Mouse (Mus musculus): ENCODE results near the gene Cisd2. TPM values are rescaled to one million over a fixed set of nuclear protein-coding genes. Genes with fewer than 3 reads are reported as not detected.

Gene Cisd2
- polyA plus RNA-seq, 1 experiment from 2014 or later: 61.9 TPM

GRCm38 (mm10) chr3:135403856-135404255, 19.9 kb downstream of the Cisd2 start:
- no peak overlapping the region for H3K27ac ChIP-seq (ENCODE audit: low read length)
- no peak overlapping the region for H3K4me2 ChIP-seq (replicated peaks; ENCODE audit: low read depth, low read length)
- H3K36me3 ChIP-seq (ENCODE audit: control insufficient read depth, insufficient read depth, low read length): peaks cover 13% of the 10 kb centered on the region
- no peak overlapping the region for H3K4me3 ChIP-seq (ENCODE audit: low read depth, low read length)
- H3K27me3 ChIP-seq (ENCODE audit: control insufficient read depth, insufficient read depth, low read length): no peaks in the 10 kb centered on the region
- no peaks in the 10 kb centered on the region for H3K4me1 ChIP-seq (ENCODE audit: control insufficient read depth, insufficient read depth, low read length)
- ATAC-seq (ENCODE audit: insufficient number of reproducible peaks, insufficient read depth, low FRiP score, low read depth): no peak
- no peaks in the 10 kb centered on the region for H3K9me3 ChIP-seq (ENCODE audit: control insufficient read depth, low read depth, low read length)
- H3K9ac ChIP-seq (replicated peaks; ENCODE audit: low read depth, low read length): no peak overlapping the region
- 80% methylated on average over 5 of the region's 5 CpGs for WGBS

DNA sequence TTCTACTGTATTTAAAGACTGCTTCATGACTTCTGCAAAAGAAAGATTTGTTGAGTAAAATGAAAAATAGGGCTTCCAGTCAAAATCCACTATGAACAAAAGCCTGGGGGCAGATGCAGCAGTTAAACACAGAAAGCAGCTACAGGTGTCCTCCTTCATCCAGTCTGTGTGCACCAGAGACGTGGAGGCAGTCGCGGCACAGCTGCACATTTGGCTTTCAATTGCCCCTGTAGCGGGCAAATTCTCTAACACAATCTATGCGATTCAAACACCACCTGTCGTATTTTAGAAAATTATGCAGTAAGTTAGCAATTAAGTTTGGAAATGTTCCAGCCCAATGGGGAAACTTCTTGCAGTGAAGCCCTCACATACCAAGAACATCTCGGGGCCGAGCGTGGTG, 20.5 kb downstream of the Cisd2 start:
- no peak for ATAC-seq (ENCODE audit: insufficient number of reproducible peaks, insufficient read depth, low FRiP score, low read depth)
- Histone ChIP-seq H3K27ac (ENCODE audit: low read length) (no peak overlapping the region), H3K36me3 (ENCODE audit: control insufficient read depth, insufficient read depth, low read length) (peaks cover 13% of the 10 kb centered on the region), H3K9me3 (ENCODE audit: control insufficient read depth, low read depth, low read length) (no peaks in the 10 kb centered on the region), H3K4me2 (replicated peaks; ENCODE audit: low read depth, low read length) (no peak overlapping the region), H3K27me3 (ENCODE audit: control insufficient read depth, insufficient read depth, low read length) (no peaks in the 10 kb centered on the region), H3K4me1 (ENCODE audit: control insufficient read depth, insufficient read depth, low read length) (no peaks in the 10 kb centered on the region), H3K4me3 (ENCODE audit: low read depth, low read length) (no peak overlapping the region), H3K9ac (replicated peaks; ENCODE audit: low read depth, low read length) (no peak overlapping the region)
- 73% methylated on average over 9 of the region's 9 CpGs for WGBS

DNA sequence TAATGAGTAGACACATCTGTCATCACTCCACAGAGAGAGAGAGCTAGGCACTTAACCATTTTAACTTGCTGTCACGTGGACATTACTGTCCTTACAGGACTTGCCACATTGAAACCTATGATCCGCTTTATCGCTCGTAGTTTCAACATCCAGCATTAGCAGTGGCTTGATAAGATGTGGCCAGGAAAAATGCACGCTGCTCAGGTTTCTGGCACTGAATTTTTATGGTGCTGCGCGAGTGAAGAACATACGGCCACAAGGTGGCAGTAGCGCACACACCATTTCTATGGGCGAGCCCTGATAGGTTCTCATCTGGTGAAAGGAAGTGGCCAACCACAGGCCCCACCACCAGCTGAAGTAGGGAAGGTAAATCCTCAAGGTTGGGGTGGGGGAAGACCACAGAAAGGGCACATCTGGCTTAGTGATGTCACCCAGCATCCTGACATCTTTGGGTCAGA, 21.5 kb downstream of the Cisd2 start:
- no peak overlapping the region for H3K4me2 ChIP-seq (replicated peaks; ENCODE audit: low read depth, low read length)

DNA sequence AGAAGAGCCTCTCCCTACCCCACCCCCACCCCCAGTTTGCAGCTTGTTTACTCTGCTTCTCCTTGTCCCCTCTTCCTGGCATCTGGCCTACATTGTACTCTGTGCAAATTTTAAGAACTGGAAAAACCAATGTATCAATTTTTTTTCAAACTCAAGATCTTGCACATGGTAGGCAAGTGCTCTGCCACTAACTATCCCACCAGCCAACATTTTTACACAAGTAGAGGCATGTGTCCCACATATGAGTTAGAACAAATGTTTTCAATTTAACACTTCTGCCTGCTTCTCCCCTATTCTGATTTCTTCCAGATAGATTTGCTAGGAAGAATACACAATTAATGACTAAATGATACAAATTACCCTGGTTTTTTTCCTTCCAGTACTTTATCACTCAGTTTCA, 26.6 kb downstream of the Cisd2 start:
- Histone ChIP-seq H3K4me3 (ENCODE audit: low read depth, low read length) (no peak overlapping the region), H3K9me3 (ENCODE audit: control insufficient read depth, low read depth, low read length) (no peaks in the 10 kb centered on the region), H3K4me1 (ENCODE audit: control insufficient read depth, insufficient read depth, low read length) (no peaks in the 10 kb centered on the region), H3K27ac (ENCODE audit: low read length) (no peak overlapping the region), H3K9ac (replicated peaks; ENCODE audit: low read depth, low read length) (no peak overlapping the region), H3K4me2 (replicated peaks; ENCODE audit: low read depth, low read length) (no peak overlapping the region), H3K27me3 (ENCODE audit: control insufficient read depth, insufficient read depth, low read length) (no peaks in the 10 kb centered on the region), H3K36me3 (ENCODE audit: control insufficient read depth, insufficient read depth, low read length) (no peaks in the 10 kb centered on the region)
- no peak for ATAC-seq (ENCODE audit: insufficient number of reproducible peaks, insufficient read depth, low FRiP score, low read depth)

More for the DNA sequence above, 21.5 kb downstream of the Cisd2 start:
- 11% methylated on average over 10 of the region's 10 CpGs for WGBS
- Histone ChIP-seq H3K4me1 (ENCODE audit: control insufficient read depth, insufficient read depth, low read length) (no peaks in the 10 kb centered on the region), H3K4me3 (ENCODE audit: low read depth, low read length) (no peak overlapping the region), H3K36me3 (ENCODE audit: control insufficient read depth, insufficient read depth, low read length) (peaks cover 11% of the 10 kb centered on the region), H3K9ac (replicated peaks; ENCODE audit: low read depth, low read length) (no peak overlapping the region), H3K27me3 (ENCODE audit: control insufficient read depth, insufficient read depth, low read length) (no peaks in the 10 kb centered on the region), H3K9me3 (ENCODE audit: control insufficient read depth, low read depth, low read length) (no peaks in the 10 kb centered on the region), H3K27ac (ENCODE audit: low read length) (no peak overlapping the region)
- ATAC-seq (ENCODE audit: insufficient number of reproducible peaks, insufficient read depth, low FRiP score, low read depth): peak; percentile 84; the same call in 1 of the 2 replicates

GRCm38 (mm10) chr3:135396081-135396480, 27.6 kb downstream of the Cisd2 start:
- Histone ChIP-seq H3K4me1 (ENCODE audit: control insufficient read depth, insufficient read depth, low read length) (no peaks in the 10 kb centered on the region), H3K9ac (replicated peaks; ENCODE audit: low read depth, low read length) (no peak overlapping the region), H3K9me3 (ENCODE audit: control insufficient read depth, low read depth, low read length) (no peaks in the 10 kb centered on the region), H3K27ac (ENCODE audit: low read length) (no peak overlapping the region), H3K36me3 (ENCODE audit: control insufficient read depth, insufficient read depth, low read length) (no peaks in the 10 kb centered on the region), H3K4me3 (ENCODE audit: low read depth, low read length) (no peak overlapping the region), H3K4me2 (replicated peaks; ENCODE audit: low read depth, low read length) (no peak overlapping the region), H3K27me3 (ENCODE audit: control insufficient read depth, insufficient read depth, low read length) (no peaks in the 10 kb centered on the region)
- 35% methylated on average over 6 of the region's 6 CpGs for WGBS
- ATAC-seq (ENCODE audit: insufficient number of reproducible peaks, insufficient read depth, low FRiP score, low read depth): no peak

GRCm38 (mm10) chr3:135395085-135395484, 28.6 kb downstream of the Cisd2 start:
- 75% methylated on average over 5 of the region's 5 CpGs for WGBS
- Histone ChIP-seq H3K4me2 (replicated peaks; ENCODE audit: low read depth, low read length) (no peak overlapping the region), H3K4me3 (ENCODE audit: low read depth, low read length) (no peak overlapping the region), H3K4me1 (ENCODE audit: control insufficient read depth, insufficient read depth, low read length) (no peaks in the 10 kb centered on the region), H3K27me3 (ENCODE audit: control insufficient read depth, insufficient read depth, low read length) (no peaks in the 10 kb centered on the region), H3K9me3 (ENCODE audit: control insufficient read depth, low read depth, low read length) (no peaks in the 10 kb centered on the region), H3K9ac (replicated peaks; ENCODE audit: low read depth, low read length) (no peak overlapping the region), H3K36me3 (ENCODE audit: control insufficient read depth, insufficient read depth, low read length) (no peaks in the 10 kb centered on the region), H3K27ac (ENCODE audit: low read length) (no peak overlapping the region)
- no peak for ATAC-seq (ENCODE audit: insufficient number of reproducible peaks, insufficient read depth, low FRiP score, low read depth)

GRCm38 (mm10) chr3:135393186-135393585, 30.5 kb downstream of the Cisd2 start:
- Histone ChIP-seq H3K27ac (ENCODE audit: low read length) (no peak overlapping the region), H3K9me3 (ENCODE audit: control insufficient read depth, low read depth, low read length) (no peaks in the 10 kb centered on the region), H3K9ac (replicated peaks; ENCODE audit: low read depth, low read length) (no peak overlapping the region), H3K27me3 (ENCODE audit: control insufficient read depth, insufficient read depth, low read length) (no peaks in the 10 kb centered on the region), H3K4me3 (ENCODE audit: low read depth, low read length) (no peak overlapping the region), H3K4me2 (replicated peaks; ENCODE audit: low read depth, low read length) (no peak overlapping the region), H3K36me3 (ENCODE audit: control insufficient read depth, insufficient read depth, low read length) (no peaks in the 10 kb centered on the region), H3K4me1 (ENCODE audit: control insufficient read depth, insufficient read depth, low read length) (no peaks in the 10 kb centered on the region)
- 65% methylated on average over 6 of the region's 6 CpGs for WGBS
- ATAC-seq (ENCODE audit: insufficient number of reproducible peaks, insufficient read depth, low FRiP score, low read depth): no peak

DNA sequence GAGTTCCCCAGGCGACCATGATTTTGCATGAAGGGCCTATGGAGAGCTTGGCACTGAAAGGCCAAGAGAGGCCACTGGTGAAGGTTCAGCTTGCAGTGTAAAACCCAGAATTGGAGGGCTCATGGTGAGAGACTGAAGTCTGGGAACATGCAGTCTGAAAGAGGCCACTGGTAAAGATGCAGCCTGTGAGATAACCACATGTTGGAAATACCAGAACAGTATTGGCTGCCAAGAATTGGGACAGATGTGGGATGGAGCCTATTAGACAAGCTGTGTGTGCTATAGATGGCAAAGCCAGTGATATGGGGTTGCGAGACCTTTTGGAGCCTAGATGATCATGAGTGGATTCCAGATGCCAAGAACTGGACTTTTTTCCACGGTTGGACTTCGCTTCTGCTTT, 43.9 kb downstream of the Cisd2 start:
- Histone ChIP-seq H3K9me3 (ENCODE audit: control insufficient read depth, low read depth, low read length) (no peaks in the 10 kb centered on the region), H3K4me1 (ENCODE audit: control insufficient read depth, insufficient read depth, low read length) (no peaks in the 10 kb centered on the region), H3K9ac (replicated peaks; ENCODE audit: low read depth, low read length) (no peak overlapping the region), H3K36me3 (ENCODE audit: control insufficient read depth, insufficient read depth, low read length) (no peaks in the 10 kb centered on the region), H3K27ac (ENCODE audit: low read length) (no peak overlapping the region), H3K4me2 (replicated peaks; ENCODE audit: low read depth, low read length) (no peak overlapping the region), H3K4me3 (ENCODE audit: low read depth, low read length) (no peak overlapping the region), H3K27me3 (ENCODE audit: control insufficient read depth, insufficient read depth, low read length) (no peaks in the 10 kb centered on the region)
- ATAC-seq (ENCODE audit: insufficient number of reproducible peaks, insufficient read depth, low FRiP score, low read depth): no peak
- WGBS: 95% methylated on average over 4 of the region's 4 CpGs

DNA sequence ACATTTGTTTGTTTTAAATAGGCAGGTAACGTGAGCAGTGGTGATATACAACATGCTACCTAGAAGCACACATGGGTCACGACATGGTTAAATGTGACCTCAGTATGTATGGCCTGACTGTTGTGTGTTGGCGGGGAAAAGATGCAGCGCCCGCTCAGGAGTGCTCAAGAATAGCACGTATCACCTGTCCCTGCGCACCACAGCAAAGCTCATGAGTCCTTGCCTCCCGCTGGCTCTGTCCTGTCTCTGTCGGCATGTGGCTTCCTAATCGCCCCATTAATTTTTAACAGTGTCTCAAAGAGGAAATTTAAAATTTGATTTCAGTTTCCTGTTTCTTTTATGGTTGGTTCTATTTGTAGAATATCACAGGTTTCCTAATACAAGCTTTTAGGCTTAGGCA, 46.3 kb downstream of the Cisd2 start:
- no peak overlapping the region for H3K4me3 ChIP-seq (ENCODE audit: low read depth, low read length)
- WGBS: 83% methylated on average over 10 of the region's 10 CpGs
- H3K4me2 ChIP-seq (replicated peaks; ENCODE audit: low read depth, low read length): no peak overlapping the region
- H3K9ac ChIP-seq (replicated peaks; ENCODE audit: low read depth, low read length): no peak overlapping the region
- no peak for ATAC-seq (ENCODE audit: insufficient number of reproducible peaks, insufficient read depth, low FRiP score, low read depth)
- H3K36me3 ChIP-seq (ENCODE audit: control insufficient read depth, insufficient read depth, low read length): no peaks in the 10 kb centered on the region
- no peaks in the 10 kb centered on the region for H3K4me1 ChIP-seq (ENCODE audit: control insufficient read depth, insufficient read depth, low read length)
- H3K9me3 ChIP-seq (ENCODE audit: control insufficient read depth, low read depth, low read length): no peaks in the 10 kb centered on the region
- no peaks in the 10 kb centered on the region for H3K27me3 ChIP-seq (ENCODE audit: control insufficient read depth, insufficient read depth, low read length)
- no peak overlapping the region for H3K27ac ChIP-seq (ENCODE audit: low read length)

Data from stomach, embryonic 14.5 days (tissue).